Mouse (Mus musculus): ENCODE measurements at regions not wholly inside any gene's neighbourhood (a gene's known extent, or its start where the extent isn't known, plus 50 kb on each side); places are given as distances from the start of the nearest gene placed in this dataset.

DNA sequence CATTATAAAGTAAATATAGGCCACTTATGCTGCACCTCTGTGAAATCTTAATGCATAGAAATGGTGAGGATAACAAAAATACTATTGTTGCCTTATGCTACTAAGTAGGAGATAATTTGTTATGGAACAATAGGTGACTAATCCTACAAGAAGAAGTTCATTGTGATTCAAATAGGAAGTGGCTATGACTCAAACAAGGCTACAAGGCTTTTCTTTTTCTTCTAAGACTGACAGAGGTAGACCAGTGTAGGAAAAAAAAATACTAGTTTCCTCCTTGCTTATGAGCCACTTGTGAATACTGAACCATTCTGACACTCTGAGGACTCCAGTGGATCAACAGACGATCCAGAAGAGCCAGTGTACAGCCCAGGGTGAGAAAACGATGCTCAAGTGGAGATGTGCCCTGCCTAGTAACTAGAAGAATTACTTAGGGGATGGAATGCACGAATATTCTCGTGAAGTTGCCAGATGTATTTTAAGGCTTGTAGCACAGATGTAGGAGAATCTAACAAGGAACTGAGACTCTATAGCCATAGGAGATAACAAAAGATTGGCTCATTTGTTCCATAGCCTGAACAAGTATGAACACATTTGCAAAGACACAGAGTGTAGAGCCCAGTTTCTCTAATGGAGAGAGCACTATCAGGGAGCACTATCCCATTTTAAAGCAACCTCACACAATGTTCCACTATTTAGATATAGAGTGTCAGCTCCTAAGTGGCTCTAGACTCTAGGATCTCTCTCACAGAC lies 60.3 kb downstream of the Fzd1 start:
- no peak for TF ChIP-seq CTCF (conservative IDR thresholded peaks at IDR 0.05)
- Histone ChIP-seq H3K27ac (no peak overlapping the region), H3K4me3 (no peak overlapping the region)
- no peak for DNase-seq (ENCODE audit: low spot score in 2 of 2)

- H3K4me3 ChIP-seq = no peak overlapping the region
- H3K27ac ChIP-seq = no peak overlapping the region
- DNase-seq (ENCODE audit: low spot score in 2 of 2) = peak in 1 of 2 experiments; percentile 2
- TF ChIP-seq CTCF (conservative IDR thresholded peaks at IDR 0.05) = no peak
Observed at GRCm38 (mm10) chr5:4696701-4697100, 61.1 kb downstream of the Fzd1 start.

DNA sequence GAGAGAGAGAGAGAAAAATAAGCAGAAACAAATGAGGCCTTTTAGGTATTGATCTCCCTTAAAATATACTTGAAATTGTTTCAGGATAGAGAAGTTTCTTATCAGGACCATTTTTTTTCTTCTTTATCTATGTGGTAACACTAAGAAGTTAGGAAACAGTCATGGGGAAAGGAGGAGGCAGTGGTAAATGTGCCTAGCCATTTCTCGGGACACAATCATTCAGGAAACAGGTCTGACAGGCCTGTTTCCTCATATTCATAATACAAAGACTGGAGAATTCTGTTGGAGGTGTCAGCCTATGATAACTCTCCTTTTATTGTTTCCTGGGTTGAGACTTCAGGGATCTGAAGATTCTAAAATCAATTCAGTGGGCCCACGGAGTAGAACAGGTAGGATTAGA lies 68.7 kb downstream of the Fzd1 start:
- Histone ChIP-seq H3K27ac (no peak overlapping the region), H3K4me3 (no peak overlapping the region)
- TF ChIP-seq CTCF (conservative IDR thresholded peaks at IDR 0.05) = no peak
- DNase-seq (ENCODE audit: low spot score in 2 of 2) = no peak

DNA sequence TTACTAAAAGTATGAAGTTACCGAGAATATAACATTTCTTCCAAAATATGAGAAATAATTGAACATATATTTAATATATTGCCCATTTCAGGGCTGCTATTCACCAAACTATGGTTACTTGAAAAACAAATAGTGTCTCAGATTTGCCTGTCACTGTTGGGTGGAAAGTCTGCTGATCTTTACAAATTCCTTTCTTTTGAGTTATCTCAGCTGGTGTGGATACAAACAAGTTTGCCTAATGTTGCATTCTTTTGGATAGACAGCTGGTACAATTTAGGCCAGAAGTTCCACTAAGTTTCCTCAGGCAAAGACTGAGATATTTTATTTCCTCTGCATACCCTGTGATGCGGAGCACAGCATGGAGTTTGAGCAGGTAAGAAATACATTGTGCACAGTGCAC lies 82.5 kb downstream of the Fzd1 start:
- Histone ChIP-seq H3K27ac (no peak overlapping the region), H3K4me3 (no peak overlapping the region)
- DNase-seq (ENCODE audit: low spot score in 2 of 2) = no peak
- TF ChIP-seq CTCF (conservative IDR thresholded peaks at IDR 0.05) = no peak

DNA sequence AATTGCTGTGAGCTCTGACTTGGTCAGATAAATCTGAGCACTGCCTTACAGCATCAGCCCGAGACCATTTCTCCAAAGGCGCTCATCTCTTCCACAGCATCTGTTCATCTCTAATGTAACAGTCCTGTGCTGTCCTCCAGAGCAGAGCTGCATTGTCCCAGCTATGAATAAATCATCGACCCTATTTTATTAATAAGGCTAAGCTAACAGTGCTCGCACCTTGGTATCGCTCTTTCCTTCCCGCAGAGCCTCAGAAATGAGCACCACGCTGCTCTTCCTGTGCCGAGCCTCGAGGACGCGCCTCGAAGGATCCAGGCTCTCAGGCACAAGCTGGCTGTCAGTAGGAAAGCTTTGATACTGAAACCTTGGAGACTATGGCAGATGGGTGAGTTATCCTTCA lies 91.5 kb downstream of the Fzd1 start:
- Histone ChIP-seq H3K27ac (no peak overlapping the region), H3K4me3 (no peak overlapping the region)
- TF ChIP-seq CTCF (conservative IDR thresholded peaks at IDR 0.05) = no peak
- no peak for DNase-seq (ENCODE audit: low spot score in 2 of 2)

DNA sequence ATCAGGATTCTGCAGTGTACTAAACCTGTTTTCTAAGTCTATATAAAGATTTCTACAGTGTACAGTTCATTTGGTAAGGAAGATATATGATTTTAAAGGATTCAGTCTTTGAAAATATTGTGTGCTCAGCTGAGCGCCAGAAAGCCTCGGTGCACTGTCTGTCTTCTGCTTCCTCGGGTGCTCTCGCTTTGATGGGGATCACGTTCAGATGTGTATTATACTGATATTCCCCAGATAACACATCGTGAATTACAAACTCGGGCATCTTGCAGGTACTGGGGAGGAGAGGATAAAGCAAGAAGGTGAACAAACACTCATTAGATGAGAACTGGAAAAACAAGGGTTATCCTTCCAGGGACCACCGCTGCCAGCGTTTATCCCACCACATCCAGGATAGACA lies 91.9 kb downstream of the Fzd1 start:
- DNase-seq (ENCODE audit: low spot score in 2 of 2) = no peak
- Histone ChIP-seq H3K4me3 (no peak overlapping the region), H3K27ac (no peak overlapping the region)
- no peak for TF ChIP-seq CTCF (conservative IDR thresholded peaks at IDR 0.05)

DNA sequence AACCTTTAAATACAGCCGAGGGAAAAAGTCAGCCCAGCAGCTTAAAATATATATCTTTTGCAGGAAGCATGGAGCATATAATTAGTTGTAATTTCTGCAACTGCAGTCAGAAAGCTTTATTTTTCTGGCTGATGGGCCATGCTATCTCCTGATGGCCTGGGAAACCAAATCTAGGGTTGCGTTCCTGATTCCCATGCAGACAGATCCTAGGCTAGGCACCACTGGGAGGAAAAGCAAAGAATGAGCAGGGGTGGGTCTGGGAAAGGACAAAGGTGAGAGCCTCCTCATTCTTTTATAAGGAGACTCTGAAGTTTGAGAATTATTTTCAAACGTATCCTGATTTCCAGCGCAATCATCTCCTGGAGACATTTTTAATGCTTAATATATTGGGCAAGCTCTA lies 92.9 kb downstream of the Fzd1 start:
- Histone ChIP-seq H3K27ac (no peak overlapping the region), H3K4me3 (no peak overlapping the region)
- DNase-seq (ENCODE audit: low spot score in 2 of 2) = no peak
- no peak for TF ChIP-seq CTCF (conservative IDR thresholded peaks at IDR 0.05)

DNA sequence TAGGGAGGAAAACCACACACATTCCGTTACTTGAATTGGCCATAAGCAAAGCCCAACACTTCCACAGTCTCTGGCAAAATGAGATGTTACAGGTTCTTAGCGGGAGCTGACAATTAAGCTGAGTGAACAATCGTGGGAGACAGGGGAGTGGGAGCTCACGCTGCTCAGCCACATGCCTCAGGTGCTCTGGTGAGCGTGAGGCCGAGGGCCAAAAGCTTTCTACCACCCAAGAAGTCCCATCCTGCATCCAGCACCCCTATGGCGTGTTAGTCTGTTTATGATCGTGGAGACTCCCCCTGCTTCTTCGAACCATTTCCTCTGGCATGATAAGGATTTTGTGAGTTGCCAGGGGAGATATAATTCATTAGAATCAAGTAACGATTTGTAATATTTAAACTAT lies 93.3 kb downstream of the Fzd1 start:
- DNase-seq (ENCODE audit: low spot score in 2 of 2) = no peak
- no peak for TF ChIP-seq CTCF (conservative IDR thresholded peaks at IDR 0.05)
- Histone ChIP-seq H3K4me3 (no peak overlapping the region), H3K27ac (no peak overlapping the region)

GRCm38 (mm10) chr5:4662198-4662585 lies 95.6 kb downstream of the Fzd1 start:
- no peak overlapping the region for H3K4me3 ChIP-seq
- no peak overlapping the region for H3K27ac ChIP-seq
- no peak for TF ChIP-seq CTCF (conservative IDR thresholded peaks at IDR 0.05)
- DNase-seq (ENCODE audit: low spot score in 2 of 2) = no peak

DNA sequence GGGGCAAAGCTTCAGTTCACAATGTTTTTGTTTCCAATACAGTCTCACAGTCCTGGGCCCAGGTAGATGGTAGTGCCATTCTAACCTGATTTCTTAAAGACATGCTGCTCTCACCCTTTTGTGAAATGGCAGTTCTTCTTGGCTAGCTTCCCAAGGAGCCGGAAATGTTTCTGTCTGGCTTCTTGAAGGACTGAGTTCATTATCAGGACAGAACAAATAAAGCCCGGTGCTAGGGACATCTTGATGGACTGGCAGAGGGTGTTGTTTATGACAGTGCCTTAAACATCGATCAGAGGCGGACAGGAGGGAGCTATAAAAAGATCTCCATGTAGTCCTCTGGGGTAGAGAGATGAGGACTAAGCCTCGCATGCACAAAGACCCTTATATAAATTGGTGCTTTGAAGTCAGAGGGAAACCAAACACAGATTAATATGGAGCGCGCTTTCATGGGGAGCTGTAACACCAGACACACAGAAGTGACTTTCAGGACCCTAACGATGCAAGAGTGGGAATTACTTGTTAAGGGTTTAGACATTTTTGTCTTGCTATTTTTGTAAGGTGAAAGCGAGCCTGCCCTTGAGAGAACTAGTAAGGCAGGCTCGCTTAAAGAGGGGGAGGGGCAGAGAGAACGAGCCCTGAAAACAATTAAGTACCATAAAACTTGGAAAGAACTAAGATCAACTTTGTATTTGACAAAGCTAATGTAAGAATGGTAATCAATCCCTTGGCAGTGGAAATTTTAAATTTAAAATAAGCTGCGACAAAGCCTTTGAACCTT lies 96.2 kb downstream of the Fzd1 start:
- Histone ChIP-seq H3K4me3 (no peak overlapping the region), H3K27ac (no peak overlapping the region)
- no peak for TF ChIP-seq CTCF (conservative IDR thresholded peaks at IDR 0.05)
- no peak for DNase-seq (ENCODE audit: low spot score in 2 of 2)

DNA sequence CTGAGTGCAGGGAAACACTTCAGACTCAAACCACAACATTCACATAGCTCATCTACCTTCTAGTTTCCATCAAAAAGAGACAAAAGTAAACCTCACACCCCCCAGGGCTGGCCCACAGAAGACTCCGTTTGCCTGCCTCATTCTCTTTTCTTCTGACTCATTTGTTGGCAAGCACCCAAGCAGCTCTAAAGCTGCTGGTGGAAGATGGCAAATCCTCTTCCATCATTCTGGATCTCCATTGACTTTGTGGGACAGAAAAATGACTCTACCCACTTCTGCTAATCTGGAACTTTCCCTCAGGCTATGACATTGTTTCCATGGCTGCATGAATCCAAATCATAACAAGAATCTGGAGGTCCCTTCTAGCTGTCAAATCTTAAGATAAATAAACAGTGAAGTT lies 99.9 kb downstream of the Fzd1 start:
- H3K4me3 ChIP-seq = no peak overlapping the region
- no peak for TF ChIP-seq CTCF (conservative IDR thresholded peaks at IDR 0.05)
- no peak overlapping the region for H3K27ac ChIP-seq
- no peak for DNase-seq (ENCODE audit: low spot score in 2 of 2)

GRCm38 (mm10) chr5:4654186-4654585 lies 103.6 kb downstream of the Fzd1 start:
- no peak overlapping the region for H3K27ac ChIP-seq
- no peak overlapping the region for H3K4me3 ChIP-seq
- no peak for DNase-seq (ENCODE audit: low spot score in 2 of 2)
- TF ChIP-seq CTCF (conservative IDR thresholded peaks at IDR 0.05) = no peak

DNA sequence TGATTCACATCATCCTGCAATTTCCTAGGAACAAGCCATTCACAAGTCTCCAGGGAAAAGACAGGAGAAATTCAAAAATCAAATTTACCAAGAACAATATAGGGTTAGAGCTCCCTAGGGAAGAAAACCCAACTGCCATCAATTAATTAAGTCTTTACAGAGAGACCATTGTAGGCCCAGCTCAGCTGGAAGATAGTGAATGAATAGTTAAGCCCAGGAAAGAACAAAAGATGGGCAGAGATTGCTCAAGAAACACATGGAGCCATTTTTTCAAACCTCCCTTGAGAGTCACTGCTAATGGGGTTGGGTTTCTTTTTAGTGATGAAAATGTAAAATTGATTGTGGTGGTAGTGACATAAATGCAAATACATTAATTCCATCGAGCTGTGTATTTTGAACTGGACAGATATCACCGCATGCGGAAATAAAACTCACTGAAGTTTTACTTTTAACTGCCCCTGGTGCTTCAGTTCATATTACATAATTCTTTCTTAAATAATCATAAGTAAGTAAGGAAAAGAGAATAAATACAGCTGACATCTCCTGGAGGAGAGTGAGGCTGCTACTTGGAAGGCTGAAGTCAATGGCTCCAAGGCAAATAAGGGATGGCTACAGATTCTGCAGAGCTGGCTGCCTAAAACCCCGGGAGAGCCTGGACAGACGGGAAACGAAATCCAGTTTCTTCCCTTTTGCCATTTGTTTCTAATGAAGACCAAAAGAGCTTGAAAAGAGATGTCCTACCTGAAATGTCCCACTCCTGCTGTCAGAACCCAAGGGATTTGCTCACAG lies 106.5 kb downstream of the Fzd1 start:
- no peak overlapping the region for H3K4me3 ChIP-seq
- no peak for DNase-seq (ENCODE audit: low spot score in 2 of 2)
- TF ChIP-seq CTCF (conservative IDR thresholded peaks at IDR 0.05) = no peak
- H3K27ac ChIP-seq = no peak overlapping the region
